Mouse (Mus musculus): ENCODE measurements around the gene Fads2.

The Fads2 gene

GRCm38 (mm10) chr19:10015442-10015841 lies 86.1 kb downstream of the Fads2 start:
- no peak for DNase-seq (ENCODE audit: low read depth, low spot score)

GRCm38 (mm10) chr19:10014824-10015223 lies 86.7 kb downstream of the Fads2 start:
- DNase-seq (ENCODE audit: low read depth, low spot score): no peak

- no peak for DNase-seq (ENCODE audit: low read depth, low spot score)
Observed at GRCm38 (mm10) chr19:10013913-10014312, 87.6 kb downstream of the Fads2 start.

GRCm38 (mm10) chr19:10013348-10013747 lies 88.2 kb downstream of the Fads2 start:
- no peak for DNase-seq (ENCODE audit: low read depth, low spot score)

GRCm38 (mm10) chr19:10012827-10013278 lies 88.7 kb downstream of the Fads2 start:
- DNase-seq (ENCODE audit: low read depth, low spot score): no peak

Data from brain, adult 2 months (tissue).